Mouse (Mus musculus): Measurements from ENCODE around the gene Gng8. TPM values are rescaled to one million over a fixed set of nuclear protein-coding genes. Genes with fewer than 3 reads are reported as not detected.

The Gng8 gene
- total and polyA plus RNA-seq, 2 experiments from 2014 or later = 4.1 to 4.7 TPM

GRCm38 (mm10) chr7:16916342-16917265 lies 25.0 kb downstream of the Gng8 start:
- ATAC-seq = no peak
- H3K9ac ChIP-seq (replicated peaks; ENCODE audit: low read length) = no peak overlapping the region
- no peaks in the 10 kb centered on the region for H3K9me3 ChIP-seq (ENCODE audit: low read length)
- TF ChIP-seq CTCF (IDR thresholded peaks at IDR 0.05; ENCODE audit: low read depth) = 0 out of 2 replicates have a peak, but pooled peaks have one; percentile 3
- no peak overlapping the region for H3K27ac ChIP-seq
- H3K36me3 ChIP-seq (ENCODE audit: insufficient read depth, low read length) = peaks cover 41% of the 10 kb centered on the region
- H3K4me3 ChIP-seq (ENCODE audit: low read length) = no peak overlapping the region
- 70% methylated on average over 30 of the region's 30 CpGs for WGBS
- no peak for DNase-seq (ENCODE audit: low spot score)
- H3K27me3 ChIP-seq (ENCODE audit: insufficient read depth, low read length) = no peaks in the 10 kb centered on the region
- H3K4me2 ChIP-seq (ENCODE audit: low read depth, low read length) = no peak overlapping the region
- H3K4me1 ChIP-seq (ENCODE audit: insufficient read depth, low read length) = peaks cover 22% of the 10 kb centered on the region

DNA sequence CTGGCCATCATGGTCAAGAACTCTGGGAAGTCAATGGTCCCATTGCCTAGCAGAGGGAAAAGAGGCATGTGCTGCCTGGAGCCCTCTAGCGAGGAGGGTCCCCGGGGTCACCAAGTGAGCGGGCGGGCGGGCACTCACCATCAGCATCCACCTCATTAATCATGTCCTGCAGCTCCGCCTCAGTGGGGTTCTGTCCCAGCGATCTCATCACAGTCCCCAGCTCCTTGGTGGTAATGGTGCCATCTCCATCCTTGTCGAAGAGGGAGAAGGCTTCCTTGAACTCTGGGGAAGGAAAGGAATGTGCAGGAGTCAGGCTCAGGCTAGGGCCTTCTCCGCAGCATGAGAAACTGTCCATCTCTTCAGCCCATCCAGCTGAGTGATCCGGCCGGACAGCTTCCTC lies 25.9 kb downstream of the Gng8 start:
- Histone ChIP-seq H3K4me3 (ENCODE audit: low read length) (no peak overlapping the region), H3K4me2 (ENCODE audit: low read depth, low read length) (no peak overlapping the region), H3K27me3 (ENCODE audit: insufficient read depth, low read length) (no peaks in the 10 kb centered on the region), H3K27ac (peak overlapping the region; percentile 54; the same call in 1 of the 2 replicates), H3K4me1 (ENCODE audit: insufficient read depth, low read length) (peaks cover 26% of the 10 kb centered on the region), H3K9me3 (ENCODE audit: low read length) (no peaks in the 10 kb centered on the region), H3K9ac (replicated peaks; ENCODE audit: low read length) (no peak overlapping the region), H3K36me3 (ENCODE audit: insufficient read depth, low read length) (peaks cover 41% of the 10 kb centered on the region)
- no peak for TF ChIP-seq CTCF (IDR thresholded peaks at IDR 0.05; ENCODE audit: low read depth)
- WGBS = 56% methylated on average over 11 of the region's 11 CpGs
- ATAC-seq (no peak), DNase-seq (ENCODE audit: low spot score) (no peak)

DNA sequence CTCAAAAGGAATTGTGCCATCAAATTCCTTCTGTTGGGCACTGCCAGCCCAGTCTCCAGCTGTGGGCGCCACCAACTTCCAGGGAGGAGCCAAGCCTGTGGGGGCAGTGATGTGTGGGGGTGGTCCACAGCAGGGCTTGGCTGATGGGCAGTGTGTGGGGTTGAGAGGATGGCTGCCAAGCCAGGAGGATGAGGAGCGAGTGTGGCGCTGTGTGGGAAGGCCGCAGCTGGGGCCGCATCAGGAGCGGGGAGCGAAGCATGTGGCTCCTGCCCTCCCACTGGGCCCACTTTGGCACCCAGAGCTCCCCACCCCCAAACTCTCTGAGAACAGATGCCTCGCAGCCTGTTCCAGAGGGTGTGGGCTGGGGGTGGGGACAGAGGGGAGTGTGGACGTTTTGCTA lies 26.4 kb downstream of the Gng8 start:
- 32% methylated on average over 9 of the region's 9 CpGs for WGBS
- Histone ChIP-seq H3K27ac (peak overlapping the region; percentile 45; the same call in 1 of the 2 replicates), H3K4me3 (ENCODE audit: low read length) (no peak overlapping the region), H3K4me1 (ENCODE audit: insufficient read depth, low read length) (peaks cover 26% of the 10 kb centered on the region), H3K4me2 (ENCODE audit: low read depth, low read length) (no peak overlapping the region), H3K27me3 (ENCODE audit: insufficient read depth, low read length) (no peaks in the 10 kb centered on the region), H3K9ac (replicated peaks; ENCODE audit: low read length) (no peak overlapping the region; the same call in 1 of the 2 replicates), H3K9me3 (ENCODE audit: low read length) (no peaks in the 10 kb centered on the region), H3K36me3 (ENCODE audit: insufficient read depth, low read length) (peaks cover 41% of the 10 kb centered on the region)
- peak; percentile 18; the same call in 1 of the 2 replicates for ATAC-seq
- no peak for TF ChIP-seq CTCF (IDR thresholded peaks at IDR 0.05; ENCODE audit: low read depth)
- DNase-seq (ENCODE audit: low spot score) = peak; percentile 59

DNA sequence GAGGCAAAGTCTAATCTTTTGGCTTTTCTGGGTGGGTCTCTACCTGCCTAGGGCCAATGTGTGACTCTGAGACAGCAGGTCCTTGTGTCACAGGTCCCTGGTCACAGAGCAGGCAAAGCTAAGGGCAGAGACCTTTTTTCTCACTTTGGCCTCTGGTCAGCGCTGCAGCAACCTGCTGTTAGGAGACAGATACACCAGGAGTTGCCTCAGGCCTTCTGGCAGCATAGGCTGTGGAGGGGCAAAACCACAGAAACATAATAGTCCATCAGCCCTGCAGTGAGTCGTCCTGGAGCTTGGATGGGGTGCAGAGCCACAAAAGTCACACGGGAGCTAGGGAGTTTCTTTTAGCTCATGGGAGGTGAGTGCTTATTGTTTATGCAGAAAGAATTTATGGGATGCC lies 27.1 kb downstream of the Gng8 start:
- H3K4me1 ChIP-seq (ENCODE audit: insufficient read depth, low read length) = peaks cover 26% of the 10 kb centered on the region
- DNase-seq (ENCODE audit: low spot score) (no peak), ATAC-seq (no peak)
- WGBS = 65% methylated on average over 3 of the region's 3 CpGs
- no peak overlapping the region for H3K4me2 ChIP-seq (ENCODE audit: low read depth, low read length)
- no peak overlapping the region for H3K4me3 ChIP-seq (ENCODE audit: low read length)
- no peaks in the 10 kb centered on the region for H3K9me3 ChIP-seq (ENCODE audit: low read length)
- H3K27me3 ChIP-seq (ENCODE audit: insufficient read depth, low read length) = no peaks in the 10 kb centered on the region
- H3K36me3 ChIP-seq (ENCODE audit: insufficient read depth, low read length) = peaks cover 41% of the 10 kb centered on the region
- no peak overlapping the region; the same call in 1 of the 2 replicates for H3K9ac ChIP-seq (replicated peaks; ENCODE audit: low read length)
- TF ChIP-seq CTCF (IDR thresholded peaks at IDR 0.05; ENCODE audit: low read depth) = no peak
- H3K27ac ChIP-seq = peak overlapping the region; percentile 45; the same call in 1 of the 2 replicates

DNA sequence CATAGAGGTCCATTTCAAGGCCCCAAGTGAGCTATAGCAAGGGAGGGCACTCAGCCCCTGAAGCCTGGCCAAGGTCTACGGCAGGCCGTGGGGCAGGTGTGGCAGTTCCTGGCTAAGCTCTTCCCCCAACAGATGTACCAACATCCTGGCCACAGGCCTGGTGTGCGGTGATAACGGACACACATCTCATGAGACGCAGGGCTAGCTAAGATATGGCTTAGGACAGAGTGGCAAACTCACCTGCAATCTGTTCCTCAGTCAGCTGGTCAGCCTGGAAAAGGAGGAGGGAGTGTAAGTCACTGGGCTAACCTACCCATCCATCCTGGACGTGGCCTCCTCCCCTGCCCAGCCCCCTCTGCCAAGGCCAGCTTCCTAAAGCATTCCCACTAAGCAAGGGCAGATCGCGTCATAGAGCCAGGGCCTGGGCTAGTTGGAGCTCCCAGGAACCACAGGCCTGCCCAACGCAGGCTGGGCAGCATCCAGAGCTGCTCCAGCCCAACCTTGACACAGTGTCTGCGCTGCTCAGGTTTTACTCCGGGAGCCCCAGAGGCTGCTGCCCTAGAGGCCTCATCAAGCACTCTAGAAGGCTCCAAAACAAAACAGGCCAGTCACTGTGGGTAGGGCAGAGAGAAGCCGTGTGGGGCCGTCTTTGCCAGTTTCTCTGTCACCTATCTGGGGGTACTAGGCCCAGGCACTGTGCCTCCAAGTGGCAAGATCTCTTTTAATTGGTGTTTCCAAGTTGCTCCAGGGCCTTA lies 28.0 kb downstream of the Gng8 start:
- Histone ChIP-seq H3K4me3 (ENCODE audit: low read length) (peak overlapping the region; percentile 11; the same call in 1 of the 2 replicates), H3K27ac (peak overlapping the region; percentile 54), H3K9ac (replicated peaks; ENCODE audit: low read length) (peak overlapping the region; percentile 28; the same call in 1 of the 2 replicates), H3K4me2 (ENCODE audit: low read depth, low read length) (peak overlapping the region; percentile 40), H3K27me3 (ENCODE audit: insufficient read depth, low read length) (no peaks in the 10 kb centered on the region), H3K9me3 (ENCODE audit: low read length) (no peaks in the 10 kb centered on the region), H3K4me1 (ENCODE audit: insufficient read depth, low read length) (peaks cover 26% of the 10 kb centered on the region), H3K36me3 (ENCODE audit: insufficient read depth, low read length) (peaks cover 38% of the 10 kb centered on the region)
- DNase-seq (ENCODE audit: low spot score) (no peak), ATAC-seq (no peak)
- 60% methylated on average over 13 of the region's 13 CpGs for WGBS
- no peak for TF ChIP-seq CTCF (IDR thresholded peaks at IDR 0.05; ENCODE audit: low read depth)

DNA sequence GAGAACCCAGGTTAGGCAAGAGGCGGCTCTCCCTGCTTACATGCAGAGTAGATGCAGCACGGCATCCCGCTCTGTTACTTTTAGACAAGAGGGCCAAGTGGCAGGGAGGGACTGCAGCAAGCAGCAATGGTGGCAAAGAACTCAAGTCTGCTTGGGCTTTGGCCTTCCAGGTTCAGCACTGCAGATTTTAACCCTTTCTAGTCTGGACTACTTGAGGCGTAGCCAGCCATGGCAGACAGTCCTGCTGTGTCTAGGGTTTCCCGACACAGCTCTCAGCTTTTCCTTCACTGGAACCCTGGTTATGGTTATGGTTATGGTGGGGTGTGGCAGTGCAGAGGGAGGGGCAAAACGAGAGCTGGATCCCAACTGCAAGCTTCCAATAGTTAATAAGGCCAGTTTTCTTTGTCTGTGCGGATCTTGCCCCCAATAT lies 28.6 kb downstream of the Gng8 start:
- no peak for DNase-seq (ENCODE audit: low spot score)
- Histone ChIP-seq H3K27me3 (ENCODE audit: insufficient read depth, low read length) (no peaks in the 10 kb centered on the region), H3K4me2 (ENCODE audit: low read depth, low read length) (peak overlapping the region; percentile 40), H3K36me3 (ENCODE audit: insufficient read depth, low read length) (peaks cover 32% of the 10 kb centered on the region), H3K9ac (replicated peaks; ENCODE audit: low read length) (peak overlapping the region; percentile 28; the same call in 1 of the 2 replicates), H3K27ac (peak overlapping the region; percentile 54), H3K4me3 (ENCODE audit: low read length) (0 out of 2 replicates have a peak overlapping the region, but pooled peaks have one; percentile 11), H3K9me3 (ENCODE audit: low read length) (no peaks in the 10 kb centered on the region), H3K4me1 (ENCODE audit: insufficient read depth, low read length) (peaks cover 26% of the 10 kb centered on the region)
- ATAC-seq = no peak
- TF ChIP-seq CTCF (IDR thresholded peaks at IDR 0.05; ENCODE audit: low read depth) = no peak
- WGBS = 64% methylated on average over 7 of the region's 7 CpGs
